Mouse (Mus musculus): ENCODE measurements around the gene Dusp10.

- TF ChIP-seq CTCF (IDR thresholded peaks at IDR 0.05; ENCODE audit: borderline replicate concordance, extremely low read depth, insufficient read depth, insufficient read length) = no peak
- TF ChIP-seq POLR2A (IDR thresholded peaks at IDR 0.05; ENCODE audit: borderline replicate concordance, extremely low read depth, insufficient read depth, insufficient read length, poor library complexity, severe bottlenecking) = no peak
These were observed 6.6 kb downstream of the Dusp10 start for GRCm38 (mm10) chr1:184019722-184020107.

Measured in brain, embryonic 14.5 days (tissue).